Mouse (Mus musculus) small intestine, adult 2 months (tissue): ENCODE measurements around the gene Arl4c.

Experiments used
- CTCF ChIP-seq: fragments of 200-500 bp; IDR thresholded peaks from 2 replicates; pipeline ENCODE4 v1.5.1; 2012; ENCODE audit warnings: low read depth, mild to moderate bottlenecking, control low read depth, inconsistent platforms, low read length, moderate library complexity, mixed read lengths; ENCODE audit not compliant: insufficient replicate concordance, insufficient read length; ENCODE audit errors: extremely low read depth
- POLR2A ChIP-seq: fragments of 200-500 bp; IDR thresholded peaks from 2 replicates; pipeline ENCODE4 v1.6.1; 2012; ENCODE audit warnings: low read depth, mild to moderate bottlenecking, control low read depth, inconsistent platforms, low read length, moderate library complexity

GRCm38 (mm10) chr1:88644417-88644816, 57.6 kb downstream of the Arl4c start:
- TF ChIP-seq CTCF = no peak
- no peak for TF ChIP-seq POLR2A
